Mouse (Mus musculus) adrenal gland, adult 18-20 months (tissue): ENCODE data around the gene Cib1. TPM values are rescaled to one million over a fixed set of nuclear protein-coding genes. Genes with fewer than 3 reads are reported as not detected.

ENCODE experiments used
- DNase-seq, 2 experiments: peaks; one replicate each; pipeline ENCODE4 v3.0.0; 2021 to 2022; ENCODE audit warnings: low spot score in 2 of 2
- total RNA-seq, 2 experiments: library from RNA; stranded (reverse); gene quantifications; 1 replicate in 1 of 2; 2 replicates in 1 of 2; pipeline ENCODE4 v1.2.3; 2021

Gene Cib1
- total RNA-seq, 2 experiments from 2014 or later = 53.9 to 64.2 TPM

- peak; percentile 91 to 94 for DNase-seq
Measured at GRCm38 (mm10) chr7:80186531-80187296, 45.9 kb downstream of the Cib1 start, which contains the start of gene Sema4b. Gene Sema4b (plus strand): TSS chr7:80186841.

DNA sequence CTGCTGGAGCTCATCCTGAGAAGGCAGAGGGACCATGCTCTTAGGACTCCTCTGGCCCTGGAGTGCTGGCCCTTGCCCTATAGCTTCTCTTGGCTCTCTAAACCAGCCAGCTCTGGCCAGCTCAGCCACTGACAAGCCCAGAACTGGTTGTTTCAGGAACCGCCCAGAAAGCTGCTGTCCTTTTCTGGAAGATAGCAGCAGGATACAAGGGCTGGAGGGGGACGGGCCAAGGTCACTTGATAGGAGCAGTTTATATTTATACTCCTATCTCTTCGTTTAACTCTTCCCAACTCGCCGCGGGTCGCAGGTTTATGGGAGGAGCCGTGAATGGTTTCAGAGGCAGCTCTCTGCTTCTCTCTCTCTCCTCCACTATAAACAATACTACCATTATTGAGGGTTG lies 46.6 kb downstream of the Cib1 start:
- DNase-seq = peak; percentile 61 to 75

GRCm38 (mm10) chr7:80184968-80185367 lies 47.6 kb downstream of the Cib1 start:
- DNase-seq = no peak

DNA sequence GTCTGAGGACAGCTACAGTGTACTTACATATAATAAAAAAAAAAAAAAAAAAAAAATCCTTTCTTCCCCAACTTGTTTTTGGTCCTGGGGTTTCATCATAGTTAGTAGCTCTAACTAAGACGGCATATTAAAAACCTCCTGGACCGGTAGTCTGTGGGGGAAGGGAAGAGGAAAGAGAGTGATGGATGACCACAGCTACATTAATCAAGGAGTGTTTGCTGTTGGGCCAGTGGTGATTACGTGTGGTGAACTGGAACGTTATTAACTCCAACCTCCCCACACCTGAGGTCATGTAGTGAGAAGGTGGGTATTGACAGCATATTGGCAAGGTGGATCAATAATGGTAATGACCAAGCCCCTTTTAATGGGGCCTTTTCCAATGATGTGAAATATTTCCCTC lies 48.1 kb downstream of the Cib1 start:
- no peak for DNase-seq

DNA sequence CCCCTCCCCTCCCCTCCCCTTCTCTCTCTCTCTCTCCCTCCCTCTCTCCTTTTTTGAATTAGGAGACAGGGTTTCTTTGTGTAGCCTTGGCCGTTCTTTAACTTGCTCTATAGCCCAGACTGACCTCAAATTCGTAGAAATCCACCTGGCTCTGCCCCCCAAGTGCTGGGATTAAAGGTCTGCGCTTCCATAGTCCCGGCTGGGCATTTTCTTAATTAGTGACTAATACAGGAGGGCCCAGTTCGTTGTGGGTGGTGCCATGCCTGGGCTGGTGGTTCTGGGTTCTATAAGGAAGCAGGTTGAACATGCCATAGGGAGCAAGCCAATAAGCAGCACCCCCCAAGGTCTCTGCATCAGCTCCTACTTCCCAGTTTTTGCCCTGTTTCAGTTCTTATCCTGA lies 48.6 kb downstream of the Cib1 start:
- DNase-seq = no peak

DNA sequence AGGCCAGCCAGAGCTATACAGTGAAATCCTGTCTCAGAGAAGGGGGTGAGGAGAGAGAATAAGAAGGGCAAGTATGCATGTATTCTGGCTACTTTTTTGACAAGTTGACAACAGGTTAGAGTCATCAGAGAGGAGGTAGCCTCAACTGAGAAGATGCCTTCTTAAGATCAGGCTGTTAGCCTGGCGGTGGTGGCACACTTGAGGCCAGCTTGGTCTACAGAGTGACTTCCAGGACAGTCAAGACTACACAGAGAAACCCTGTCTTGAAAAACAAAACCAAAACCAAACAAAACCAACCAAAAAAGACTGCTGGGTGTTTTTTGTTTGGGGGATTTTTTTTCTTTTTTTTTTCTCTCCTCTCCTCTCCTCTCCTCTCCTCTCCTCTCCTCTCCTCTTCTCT lies 49.1 kb downstream of the Cib1 start:
- DNase-seq = no peak

- no peak for DNase-seq
Measured at GRCm38 (mm10) chr7:80182139-80182538, 50.5 kb downstream of the Cib1 start.

DNA sequence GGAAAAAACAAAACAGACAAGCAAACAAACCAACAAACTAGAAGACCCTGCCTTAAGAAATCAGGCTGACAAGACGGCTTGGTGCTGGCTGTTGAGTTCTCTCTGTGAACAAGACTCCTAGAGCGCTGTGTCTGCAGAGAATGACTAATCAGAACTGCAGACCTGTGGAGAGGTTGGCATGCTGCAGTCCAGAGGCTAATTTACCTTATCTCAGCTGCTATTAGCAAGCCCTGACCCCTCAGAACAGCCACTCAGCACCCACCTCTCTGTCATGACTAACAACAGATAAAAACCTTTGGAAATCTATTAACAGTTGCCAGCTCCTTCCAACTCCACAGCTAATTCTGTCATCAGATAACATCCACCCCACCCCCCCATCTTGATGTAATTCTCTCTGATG lies 51.5 kb downstream of the Cib1 start:
- DNase-seq = no peak

GRCm38 (mm10) chr7:80180202-80180601 lies 52.4 kb downstream of the Cib1 start:
- no peak for DNase-seq

DNA sequence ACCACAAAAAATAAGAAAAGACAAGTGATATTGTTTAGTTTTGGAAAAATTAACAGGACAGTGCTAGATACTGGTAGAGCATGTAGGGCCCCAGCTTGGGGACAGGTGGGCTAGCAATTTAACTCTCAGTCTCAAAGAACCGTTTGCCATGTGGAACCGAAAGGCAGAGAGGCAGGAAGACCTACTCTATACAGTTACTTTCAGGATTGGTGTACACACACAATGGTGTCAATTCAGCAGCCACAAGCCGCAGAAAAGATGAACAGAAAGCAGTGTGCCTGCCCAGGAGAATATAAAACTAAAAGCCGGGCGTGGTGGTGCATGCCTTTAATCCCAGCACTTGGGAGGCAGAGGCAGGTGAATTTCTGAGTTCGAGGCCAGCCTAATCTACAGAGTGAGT lies 52.8 kb downstream of the Cib1 start:
- no peak for DNase-seq

DNA sequence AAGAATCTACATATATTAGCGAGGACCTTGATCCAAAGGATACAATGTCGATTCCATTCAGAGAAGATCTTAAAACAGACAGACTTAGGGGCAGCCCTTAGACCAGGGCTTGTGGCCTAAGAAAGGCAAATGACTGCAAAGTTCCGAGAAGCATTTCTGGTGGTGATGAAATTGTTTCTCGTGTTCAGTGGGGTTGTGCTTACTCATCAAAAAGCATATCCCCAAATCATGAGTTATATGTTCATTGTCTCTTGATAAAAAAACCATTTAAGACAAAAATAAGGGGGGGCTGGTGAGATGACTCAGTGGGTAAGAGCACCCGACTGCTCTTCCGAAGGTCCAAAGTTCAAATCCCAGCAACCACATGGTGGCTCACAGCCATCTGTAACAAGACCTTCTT lies 53.3 kb downstream of the Cib1 start:
- DNase-seq = no peak

DNA sequence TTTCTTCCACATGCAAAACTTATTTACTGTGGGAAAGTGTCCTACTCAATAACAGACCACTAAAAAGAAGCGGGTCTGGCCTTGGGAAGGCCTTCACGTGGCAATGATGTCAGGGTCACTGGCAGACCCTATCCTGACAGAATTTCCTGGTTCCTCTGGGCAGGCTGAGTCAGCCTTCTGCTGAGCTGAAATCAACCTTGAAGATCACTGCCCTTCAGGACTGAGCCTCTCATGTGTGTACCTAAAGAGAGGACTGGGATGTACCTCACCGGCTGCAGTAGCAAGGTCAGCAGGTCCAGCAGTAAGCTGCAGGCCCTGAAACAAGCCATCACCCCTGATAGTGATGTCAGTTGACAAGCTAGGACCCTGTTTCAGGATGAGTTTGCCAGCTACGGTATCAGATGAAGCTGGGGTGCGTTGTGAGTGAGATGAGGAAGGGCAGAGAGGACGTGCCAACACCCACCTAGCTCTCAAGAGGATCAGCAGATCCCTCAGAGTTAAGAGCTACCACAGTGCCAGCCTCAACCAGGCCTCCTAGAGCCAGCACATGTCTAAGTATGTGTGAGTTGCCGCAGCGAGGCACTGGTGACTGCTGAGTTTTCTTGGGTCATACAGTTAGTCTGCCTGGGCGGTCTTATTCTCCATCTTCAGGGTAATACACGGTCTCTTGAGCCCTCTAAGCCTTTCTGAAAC lies 54.4 kb downstream of the Cib1 start:
- DNase-seq = no peak

DNA sequence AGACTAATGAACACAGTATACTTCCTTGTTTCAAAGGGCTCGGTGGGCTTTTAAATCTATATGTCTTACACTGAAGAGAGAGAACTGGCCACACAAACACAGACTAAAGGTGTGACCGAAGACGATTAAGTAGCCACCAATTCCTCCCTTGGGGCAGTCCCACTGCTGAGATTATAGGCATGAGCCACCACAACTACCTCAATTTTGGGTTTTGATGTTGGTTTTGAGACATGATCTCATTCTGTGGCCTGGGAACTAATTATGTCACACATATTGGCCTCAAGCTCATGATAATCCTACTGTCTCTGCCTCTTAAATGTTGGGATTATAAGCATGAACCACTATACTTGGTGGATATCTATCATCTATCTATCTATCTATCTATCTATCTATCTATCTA lies 55.2 kb downstream of the Cib1 start:
- no peak for DNase-seq

Other genes with a start within 250 kb of the Cib1 start
- gene Zfp710, start 208.0 kb downstream of the Cib1 start, total RNA-seq = 10 to 100 TPM; 13.8 to 14.3 TPM
- 100 to 1,000 TPM; 116 to 190 TPM for gene Idh2, start 117.4 kb downstream of the Cib1 start, total RNA-seq
- gene Sema4b, start 46.0 kb downstream of the Cib1 start, total RNA-seq = 10 to 100 TPM; 62.7 to 75.9 TPM
- 1 to 10 TPM; 3.8 to 4.1 TPM for gene Gdpgp1, start 52 bp upstream of the Cib1 start, total RNA-seq
- gene Ttll13, start 13.6 kb upstream of the Cib1 start, total RNA-seq = 1 to 10 TPM; 1.2 to 1.7 TPM
- gene Ngrn, start 28.4 kb upstream of the Cib1 start, total RNA-seq = 10 to 100 TPM; 40.7 to 41.4 TPM
- 10 to 100 TPM; 14.9 to 26.6 TPM for gene Vps33b, start 36.8 kb upstream of the Cib1 start, total RNA-seq
- gene Prc1, start 61.6 kb upstream of the Cib1 start, total RNA-seq = 1 to 10 TPM; 3.6 to 4.6 TPM
- gene Rccd1, start 91.6 kb upstream of the Cib1 start, total RNA-seq = 10 to 100 TPM in 1 of 2 experiments, 1 to 10 TPM in 1; 7.3 to 11.9 TPM
- 10 to 100 TPM; 71.5 to 85.8 TPM for gene Unc45a, start 108.2 kb upstream of the Cib1 start, total RNA-seq
- 10 to 100 TPM; 38.5 to 45.9 TPM for gene Hddc3, start 110.3 kb upstream of the Cib1 start, total RNA-seq
- gene Man2a2, start 138.6 kb upstream of the Cib1 start, total RNA-seq = 10 to 100 TPM; 76.6 to 88.8 TPM
- 10 to 100 TPM in 1 of 2 experiments, 1 to 10 TPM in 1; 8.4 to 13.0 TPM for gene Fes, start 155.1 kb upstream of the Cib1 start, total RNA-seq
- gene Furin, start 172.6 kb upstream of the Cib1 start, total RNA-seq = 100 to 1,000 TPM; 143 to 158 TPM